Mouse (Mus musculus): Measurements from ENCODE around the gene Pkp3. TPM values are rescaled to one million over a fixed set of nuclear protein-coding genes. Genes with fewer than 3 reads are reported as not detected.

The Pkp3 gene
- polyA plus RNA-seq, 1 experiment from 2014 or later: 0.71 TPM

GRCm38 (mm10) chr7:141046931-141047580 is 31.0 kb upstream of the Pkp3 start:
- no peaks in the 10 kb centered on the region for H3K27me3 ChIP-seq
- peak; percentile 54 for DNase-seq
- H3K9ac ChIP-seq: peak overlapping the region; percentile 38
- no peaks in the 10 kb centered on the region for H3K36me3 ChIP-seq
- peak; percentile 73 for ATAC-seq (ENCODE audit: low read depth)
- H3K4me2 ChIP-seq: peak overlapping the region; percentile 83
- peak overlapping the region; percentile 51; the same call in 1 of the 2 replicates for H3K4me3 ChIP-seq (replicated peaks)
- H3K4me1 ChIP-seq (replicated peaks): peaks cover 61% of the 10 kb centered on the region
- H3K27ac ChIP-seq: peak overlapping the region; percentile 86
- WGBS (ENCODE audit: insufficient replicate concordance): 15% methylated on average over 6 of the region's 6 CpGs
- H3K9me3 ChIP-seq (replicated peaks): no peaks in the 10 kb centered on the region

GRCm38 (mm10) chr7:141047581-141048225 is 30.3 kb upstream of the Pkp3 start:
- ATAC-seq (ENCODE audit: low read depth): peak; percentile 45
- Histone ChIP-seq H3K9ac (peak overlapping the region; percentile 63), H3K4me2 (peak overlapping the region; percentile 83), H3K36me3 (no peaks in the 10 kb centered on the region), H3K9me3 (replicated peaks) (no peaks in the 10 kb centered on the region), H3K4me3 (replicated peaks) (peak overlapping the region; percentile 51), H3K27me3 (no peaks in the 10 kb centered on the region), H3K4me1 (replicated peaks) (peaks cover 56% of the 10 kb centered on the region), H3K27ac (peak overlapping the region; percentile 86)
- DNase-seq: no peak
- 7% methylated on average over 14 of the region's 19 CpGs for WGBS (ENCODE audit: insufficient replicate concordance)

GRCm38 (mm10) chr7:141048226-141049218 is 29.5 kb upstream of the Pkp3 start:
- Histone ChIP-seq H3K27ac (peak overlapping the region; percentile 86), H3K4me1 (replicated peaks) (peaks cover 48% of the 10 kb centered on the region), H3K9ac (peak overlapping the region; percentile 63), H3K36me3 (no peaks in the 10 kb centered on the region), H3K4me3 (replicated peaks) (peak overlapping the region; percentile 51), H3K27me3 (no peaks in the 10 kb centered on the region), H3K9me3 (replicated peaks) (no peaks in the 10 kb centered on the region), H3K4me2 (peak overlapping the region; percentile 83)
- DNase-seq: peak; percentile 79
- peak; percentile 77 for ATAC-seq (ENCODE audit: low read depth)
- WGBS (ENCODE audit: insufficient replicate concordance): 8% methylated on average over 21 of the region's 21 CpGs

GRCm38 (mm10) chr7:141049326-141049725 is 28.7 kb upstream of the Pkp3 start:
- H3K36me3 ChIP-seq: no peaks in the 10 kb centered on the region
- WGBS (ENCODE audit: insufficient replicate concordance): 66% methylated on average over 2 of the region's 2 CpGs
- H3K4me3 ChIP-seq (replicated peaks): no peak overlapping the region
- no peaks in the 10 kb centered on the region for H3K27me3 ChIP-seq
- H3K9me3 ChIP-seq (replicated peaks): no peaks in the 10 kb centered on the region
- no peak overlapping the region for H3K27ac ChIP-seq
- no peak for DNase-seq
- ATAC-seq (ENCODE audit: low read depth): no peak
- no peak overlapping the region for H3K9ac ChIP-seq
- H3K4me1 ChIP-seq (replicated peaks): peaks cover 42% of the 10 kb centered on the region
- H3K4me2 ChIP-seq: no peak overlapping the region

- no peak overlapping the region for H3K4me3 ChIP-seq (replicated peaks)
- no peak overlapping the region for H3K27ac ChIP-seq
- H3K4me1 ChIP-seq (replicated peaks): peaks cover 29% of the 10 kb centered on the region
- H3K27me3 ChIP-seq: 0 out of 2 replicates have a peak, but pooled peaks cover 4% of the 10 kb centered on the region
- 57% methylated on average over 17 of the region's 17 CpGs for WGBS (ENCODE audit: insufficient replicate concordance)
- ATAC-seq (ENCODE audit: low read depth) (no peak), DNase-seq (no peak)
- no peak overlapping the region for H3K4me2 ChIP-seq
- H3K9me3 ChIP-seq (replicated peaks): no peaks in the 10 kb centered on the region
- H3K9ac ChIP-seq: no peak overlapping the region
- H3K36me3 ChIP-seq: no peaks in the 10 kb centered on the region
Measured at GRCm38 (mm10) chr7:141051060-141051685, 26.8 kb upstream of the Pkp3 start.

GRCm38 (mm10) chr7:141052016-141052415 is 26.0 kb upstream of the Pkp3 start:
- WGBS (ENCODE audit: insufficient replicate concordance): 74% methylated on average over 4 of the region's 4 CpGs
- H3K4me3 ChIP-seq (replicated peaks): no peak overlapping the region
- no peaks in the 10 kb centered on the region for H3K9me3 ChIP-seq (replicated peaks)

GRCm38 (mm10) chr7:141052421-141052820 is 25.6 kb upstream of the Pkp3 start:
- WGBS (ENCODE audit: insufficient replicate concordance): 55% methylated on average over 2 of the region's 2 CpGs
- no peak for ATAC-seq (ENCODE audit: low read depth)

More at GRCm38 (mm10) chr7:141052016-141052415, 26.0 kb upstream of the Pkp3 start:
- no peaks in the 10 kb centered on the region for H3K36me3 ChIP-seq
- no peak overlapping the region for H3K9ac ChIP-seq
- ATAC-seq (ENCODE audit: low read depth) (no peak), DNase-seq (no peak)
- peaks cover 20% of the 10 kb centered on the region for H3K4me1 ChIP-seq (replicated peaks)
- no peak overlapping the region for H3K27ac ChIP-seq
- no peak overlapping the region for H3K4me2 ChIP-seq
- H3K27me3 ChIP-seq: peaks cover 9% of the 10 kb centered on the region

GRCm38 (mm10) chr7:141055785-141056184 is 22.2 kb upstream of the Pkp3 start:
- H3K9ac ChIP-seq: no peak overlapping the region
- H3K4me1 ChIP-seq (replicated peaks): peaks cover 11% of the 10 kb centered on the region
- peaks cover 47% of the 10 kb centered on the region for H3K27me3 ChIP-seq
- ATAC-seq (ENCODE audit: low read depth) (no peak), DNase-seq (no peak)
- no peak overlapping the region for H3K4me2 ChIP-seq
- no peak overlapping the region for H3K4me3 ChIP-seq (replicated peaks)
- no peaks in the 10 kb centered on the region for H3K9me3 ChIP-seq (replicated peaks)
- no peaks in the 10 kb centered on the region for H3K36me3 ChIP-seq
- no peak overlapping the region for H3K27ac ChIP-seq
- 47% methylated on average over 4 of the region's 4 CpGs for WGBS (ENCODE audit: insufficient replicate concordance)

More at GRCm38 (mm10) chr7:141052421-141052820, 25.6 kb upstream of the Pkp3 start:
- Histone ChIP-seq H3K4me3 (replicated peaks) (no peak overlapping the region), H3K9me3 (replicated peaks) (no peaks in the 10 kb centered on the region), H3K4me1 (replicated peaks) (peaks cover 16% of the 10 kb centered on the region), H3K27ac (no peak overlapping the region), H3K27me3 (peaks cover 13% of the 10 kb centered on the region), H3K4me2 (no peak overlapping the region), H3K36me3 (no peaks in the 10 kb centered on the region), H3K9ac (no peak overlapping the region)
- no peak for DNase-seq

- no peak overlapping the region for H3K27ac ChIP-seq
- H3K4me3 ChIP-seq (replicated peaks): no peak overlapping the region
- H3K4me2 ChIP-seq: no peak overlapping the region
- no peaks in the 10 kb centered on the region for H3K9me3 ChIP-seq (replicated peaks)
- no peaks in the 10 kb centered on the region for H3K36me3 ChIP-seq
- no peak for DNase-seq
- no peak for ATAC-seq (ENCODE audit: low read depth)
- H3K9ac ChIP-seq: no peak overlapping the region
- WGBS (ENCODE audit: insufficient replicate concordance): 65% methylated on average over 6 of the region's 6 CpGs
- H3K27me3 ChIP-seq: peaks cover 59% of the 10 kb centered on the region
- H3K4me1 ChIP-seq (replicated peaks): peaks cover 19% of the 10 kb centered on the region
Measured at GRCm38 (mm10) chr7:141056976-141057375, 21.0 kb upstream of the Pkp3 start.

- Histone ChIP-seq H3K4me2 (no peak overlapping the region), H3K27ac (no peak overlapping the region), H3K9ac (no peak overlapping the region), H3K4me1 (replicated peaks) (peaks cover 24% of the 10 kb centered on the region), H3K36me3 (no peaks in the 10 kb centered on the region), H3K27me3 (peaks cover 65% of the 10 kb centered on the region), H3K4me3 (replicated peaks) (no peak overlapping the region), H3K9me3 (replicated peaks) (no peaks in the 10 kb centered on the region)
- 56% methylated on average over 1 of the region's 1 CpGs for WGBS (ENCODE audit: insufficient replicate concordance)
- DNase-seq (no peak), ATAC-seq (ENCODE audit: low read depth) (no peak)
Measured at GRCm38 (mm10) chr7:141057541-141057940, 20.5 kb upstream of the Pkp3 start.

Data from liver, embryonic 13.5 days (tissue).